Mouse (Mus musculus) spleen, adult 2 months (tissue): ENCODE data around the gene Tceal3. TPM values are rescaled to one million over a fixed set of nuclear protein-coding genes. Genes with fewer than 3 reads are reported as not detected.
"Not testable (repeated sequence)": the region's sequence is repeated elsewhere in the genome, so short reads cannot be mapped to it uniquely, and the experiment has no call there.

Experiments used
- DNase-seq, 2 experiments: peaks; one replicate each; pipeline versions ENCODE4 v3.0.0 to v3.0.0-alpha.2; 2012 to 2021; ENCODE audit warnings: low spot score in 2 of 2, low read depth in 1 of 2
- H3K27ac ChIP-seq: fragments of 200-500 bp; 2 replicates; pipeline ENCODE4 v1.5.1; 2012; ENCODE audit warnings: low read length, inconsistent platforms; ENCODE audit not compliant: insufficient read depth
- H3K27me3 ChIP-seq: fragments of 200-500 bp; 2 replicates; pipeline ENCODE4 v1.6.1; 2012; ENCODE audit warnings: mild to moderate bottlenecking, moderate library complexity, low read length, inconsistent platforms; ENCODE audit not compliant: control insufficient read depth, insufficient read depth
- H3K36me3 ChIP-seq: fragments of 200-500 bp; 2 replicates; pipeline ENCODE4 v1.6.1; 2012; ENCODE audit warnings: mild to moderate bottlenecking, low read length, inconsistent platforms; ENCODE audit not compliant: control insufficient read depth, insufficient read depth
- H3K4me1 ChIP-seq: fragments of 200-500 bp; 2 replicates; pipeline ENCODE4 v1.6.1; 2011; ENCODE audit warnings: inconsistent platforms; ENCODE audit not compliant: control insufficient read depth, insufficient read depth, insufficient read length
- H3K4me3 ChIP-seq: fragments of 200-500 bp; 2 replicates; pipeline ENCODE4 v1.5.1; 2011; ENCODE audit warnings: mild to moderate bottlenecking, inconsistent platforms; ENCODE audit not compliant: insufficient read depth, insufficient read length; ENCODE audit errors: extremely low read depth
- CTCF ChIP-seq: fragments of 200-500 bp; IDR thresholded peaks from 2 replicates; pipeline ENCODE4 v1.5.1; 2011; ENCODE audit warnings: mild to moderate bottlenecking, inconsistent platforms; ENCODE audit not compliant: insufficient read depth, insufficient read length, insufficient replicate concordance; ENCODE audit errors: extremely low read depth
- POLR2A ChIP-seq: fragments of 200-500 bp; IDR thresholded peaks from 2 replicates; pipeline ENCODE4 v1.6.1; 2011; ENCODE audit warnings: low read depth, low read length, inconsistent platforms
- WGBS: fragments of 180-500 bp; shearing (Covaris S2); methylation state at CpG from one replicate; pipeline ENCODE4 v1.1.7; 2018; 5-methylcytosine and 5-hydroxymethylcytosine counted together
- polyA plus RNA-seq: library from polyadenylated mRNA; depleted of rRNA; stranded (reverse); fragments of >200 nt; gene quantifications from 2 replicates; pipeline ENCODE4 v1.2.3, GENCODE M21; 2012; rRNA removed

Gene Tceal3
- polyA plus RNA-seq, 1 experiment, result 1.1 TPM

GRCm38 (mm10) chrX:136708782-136709181 is 118.1 kb downstream of the Tceal3 start:
- Histone ChIP-seq H3K27me3 (no peaks in the 10 kb centered on the region), H3K36me3 (no peaks in the 10 kb centered on the region), H3K27ac (no peak overlapping the region), H3K4me1 (no peaks in the 10 kb centered on the region), H3K4me3 (no peak overlapping the region; the same call in 1 of the 2 replicates)
- TF ChIP-seq CTCF (no peak), POLR2A (no peak)
- no peak for DNase-seq
- 64% methylated on average over 14 of the region's 14 CpGs for WGBS

GRCm38 (mm10) chrX:136714742-136715474 is 124.3 kb downstream of the Tceal3 start:
- DNase-seq, H3K4me3 ChIP-seq: not testable (repeated sequence)
- 83% methylated on average over 3 of the region's 3 CpGs for WGBS

More at GRCm38 (mm10) chrX:136714742-136715474, 124.3 kb downstream of the Tceal3 start:
- not testable (repeated sequence) for H3K4me1 ChIP-seq, H3K27me3 ChIP-seq, H3K36me3 ChIP-seq, H3K27ac ChIP-seq

Other genes with a start within 250 kb of the Tceal3 start
- gene Kir3dl1, start 72.8 kb upstream of the Tceal3 start, polyA plus RNA-seq, result not detected in 2 replicates
- not detected in 2 replicates for gene Kir3dl2, start 46.8 kb upstream of the Tceal3 start, polyA plus RNA-seq
- gene Tceal1, start 117.1 kb downstream of the Tceal3 start, polyA plus RNA-seq, result 0.16 and 0.25 TPM in 2 replicates
- gene Morf4l2, start 152.8 kb downstream of the Tceal3 start, polyA plus RNA-seq, result 10.9 and 13.4 TPM in 2 replicates
- gene Glra4, start 189.3 kb downstream of the Tceal3 start, polyA plus RNA-seq, result not detected in 2 replicates
- gene Plp1, start 231.8 kb downstream of the Tceal3 start, polyA plus RNA-seq, result 2.4 and 2.5 TPM in 2 replicates